Mouse (Mus musculus): ENCODE results near the gene Hoxd8.
A peak's percentile ranks its signal among the peaks of the same experiment; 100 is the strongest.

Gene Hoxd8

GRCm38 (mm10) chr2:74699664-74700545, 4.5 kb upstream of the Hoxd8 start:
- no peak for DNase-seq

GRCm38 (mm10) chr2:74700546-74701112, 3.8 kb upstream of the Hoxd8 start:
- DNase-seq, result no peak

- peak; percentile 45 for DNase-seq
Measured at GRCm38 (mm10) chr2:74701949-74702819, 2.2 kb upstream of the Hoxd8 start.

- DNase-seq, result no peak
Measured at GRCm38 (mm10) chr2:74702820-74703219, 1.6 kb upstream of the Hoxd8 start.

GRCm38 (mm10) chr2:74703317-74703716, 1.1 kb upstream of the Hoxd8 start:
- no peak for DNase-seq

- no peak for DNase-seq
Measured at GRCm38 (mm10) chr2:74703720-74704392, 559 bp upstream of the Hoxd8 start.

- DNase-seq, result no peak
Measured at GRCm38 (mm10) chr2:74704999-74705466, 618 bp downstream of the Hoxd8 start.

- no peak for DNase-seq
Measured at GRCm38 (mm10) chr2:74705467-74706089, 1.2 kb downstream of the Hoxd8 start.

- no peak for DNase-seq
Measured at GRCm38 (mm10) chr2:74706393-74706960, 2.1 kb downstream of the Hoxd8 start.

GRCm38 (mm10) chr2:74707599-74707998, 3.2 kb downstream of the Hoxd8 start:
- no peak for DNase-seq

- DNase-seq, result no peak
Measured at GRCm38 (mm10) chr2:74708676-74709075, 4.3 kb downstream of the Hoxd8 start.

- DNase-seq, result no peak
Measured at GRCm38 (mm10) chr2:74709465-74710419, 5.3 kb downstream of the Hoxd8 start.

- no peak for DNase-seq
Measured at GRCm38 (mm10) chr2:74710929-74711543, 6.6 kb downstream of the Hoxd8 start.

GRCm38 (mm10) chr2:74711721-74712621, 7.6 kb downstream of the Hoxd8 start, which contains the start of the genes Hoxd3 and Hoxd4:
Gene Hoxd3 (plus strand): TSS chr2:74711927.
Gene Hoxd4 (plus strand): TSS chr2:74711929.
- no peak for DNase-seq

GRCm38 (mm10) chr2:74713239-74714150, 9.1 kb downstream of the Hoxd8 start:
- DNase-seq, result no peak

- no peak for DNase-seq
Measured at GRCm38 (mm10) chr2:74714156-74714789, 9.9 kb downstream of the Hoxd8 start.

- no peak for DNase-seq
Measured at GRCm38 (mm10) chr2:74714881-74715280, 10.5 kb downstream of the Hoxd8 start.
